Mouse (Mus musculus) limb, embryonic 11.5 days (tissue): ENCODE results near the gene Apobec2. TPM values are rescaled to one million over a fixed set of nuclear protein-coding genes. Genes with fewer than 3 reads are reported as not detected.
"Not testable (repeated sequence)": the region's sequence is repeated elsewhere in the genome, so short reads cannot be mapped to it uniquely, and the experiment has no call there.

Experiments used
- ATAC-seq: fragments of 200-750 bp; cut with Nextera tagmentation; 2 replicates; pipeline ENCODE4 v1.8.0; 2017; ENCODE audit warnings: low read depth; ENCODE audit not compliant: insufficient number of reproducible peaks, low FRiP score, low TSS enrichment
- DNase-seq: peaks from one replicate; pipeline ENCODE4 v3.0.0-alpha.2; 2015; ENCODE audit warnings: low spot score
- H3K27ac ChIP-seq: fragments of 300-500 bp; sonication (generic); replicated peaks from 2 replicates; pipeline ENCODE4 v1.5.1; 2014; ENCODE audit warnings: low read depth, mild to moderate bottlenecking, low read length
- H3K27me3 ChIP-seq: fragments of 300-500 bp; sonication (generic); 2 replicates; pipeline ENCODE4 v1.6.1; 2014; ENCODE audit warnings: mild to moderate bottlenecking, low read length, mixed read lengths; ENCODE audit not compliant: control insufficient read depth, insufficient read depth
- H3K36me3 ChIP-seq: fragments of 300-500 bp; sonication (generic); 2 replicates; pipeline ENCODE4 v1.6.1; 2014; ENCODE audit warnings: mild to moderate bottlenecking, low read length, moderate library complexity, mixed read lengths; ENCODE audit not compliant: control insufficient read depth, insufficient read depth
- H3K4me1 ChIP-seq: fragments of 300-500 bp; sonication (generic); 2 replicates; pipeline ENCODE4 v1.6.1; 2014; ENCODE audit warnings: low read length, mixed read lengths; ENCODE audit not compliant: control insufficient read depth, insufficient read depth
- H3K4me2 ChIP-seq: fragments of 300-500 bp; sonication (generic); 2 replicates; pipeline ENCODE4 v1.6.1; 2014; ENCODE audit warnings: low read depth, mild to moderate bottlenecking, moderate library complexity; ENCODE audit not compliant: severe bottlenecking
- H3K4me3 ChIP-seq: fragments of 300-500 bp; sonication (generic); 2 replicates; pipeline ENCODE4 v1.5.1; 2014; ENCODE audit warnings: low read depth, low read length
- H3K9ac ChIP-seq: fragments of 300-500 bp; sonication (generic); 2 replicates; pipeline ENCODE4 v1.6.1; 2014; ENCODE audit warnings: mild to moderate bottlenecking, low read length
- H3K9me3 ChIP-seq: fragments of 300-500 bp; sonication (generic); 2 replicates; pipeline ENCODE4 v1.6.1; 2016; ENCODE audit warnings: low read length; ENCODE audit not compliant: control insufficient read depth
- WGBS: fragments of 180-500 bp; shearing (Covaris S2); extraction: QIAGEN DNeasy Blood & Tissue Kit; methylation state at CpG from one replicate; pipeline ENCODE4 v1.1.7; 2014; 5-methylcytosine and 5-hydroxymethylcytosine counted together
- polyA plus RNA-seq: library from polyadenylated mRNA; unstranded; fragments of >200 nt; fragmentation: Nextera tagmentation; extraction: Ambion mirVana; gene quantifications from 2 replicates; pipeline ENCODE4 v1.2.1, GENCODE M21; 2014

The Apobec2 gene
- 1.5 and 2.2 TPM in 2 replicates for polyA plus RNA-seq

- WGBS: 66% methylated on average over 16 of the region's 16 CpGs
- no peak within 1 kb of the TSS for H3K4me2 ChIP-seq
- H3K4me3 ChIP-seq: no peak within 1 kb of the TSS
- H3K27ac ChIP-seq: no peak within 1 kb of the TSS
- no peak within 1 kb of the TSS for H3K9ac ChIP-seq
- H3K9me3 ChIP-seq: no peaks in the 10 kb centered on the region
- ATAC-seq: no peak
- no peaks in the 10 kb centered on the region for H3K36me3 ChIP-seq
- H3K4me1 ChIP-seq: peaks cover 6% of the 10 kb centered on the region
- no peak for DNase-seq
- H3K27me3 ChIP-seq: no peaks in the 10 kb centered on the region
These were observed at the start of gene Apobec2 for GRCm38 (mm10) chr17:48432158-48432980. Apobec2 (minus strand) TSS chr17:48432930.

- Histone ChIP-seq H3K27ac (no peak overlapping the region), H3K4me2 (no peak overlapping the region), H3K36me3 (no peaks in the 10 kb centered on the region), H3K27me3 (no peaks in the 10 kb centered on the region), H3K9me3 (no peaks in the 10 kb centered on the region), H3K4me1 (no peaks in the 10 kb centered on the region), H3K9ac (no peak overlapping the region), H3K4me3 (no peak overlapping the region)
- DNase-seq (no peak), ATAC-seq (no peak)
- 88% methylated on average over 10 of the region's 10 CpGs for WGBS
These were observed 47.2 kb upstream of the Apobec2 start for GRCm38 (mm10) chr17:48479952-48480351.

GRCm38 (mm10) chr17:48475444-48475843 lies 42.7 kb upstream of the Apobec2 start:
- H3K4me2 ChIP-seq: no peak overlapping the region
- no peaks in the 10 kb centered on the region for H3K4me1 ChIP-seq
- ATAC-seq: no peak
- no peak overlapping the region for H3K27ac ChIP-seq
- 89% methylated on average over 8 of the region's 8 CpGs for WGBS
- H3K27me3 ChIP-seq: no peaks in the 10 kb centered on the region
- no peak for DNase-seq
- H3K36me3 ChIP-seq: no peaks in the 10 kb centered on the region
- no peaks in the 10 kb centered on the region for H3K9me3 ChIP-seq
- H3K4me3 ChIP-seq: no peak overlapping the region
- no peak overlapping the region for H3K9ac ChIP-seq

GRCm38 (mm10) chr17:48474282-48474681 lies 41.6 kb upstream of the Apobec2 start:
- ATAC-seq, DNase-seq, H3K4me3 ChIP-seq, H3K9me3 ChIP-seq, H3K27ac ChIP-seq, H3K27me3 ChIP-seq, H3K9ac ChIP-seq, H3K36me3 ChIP-seq, H3K4me2 ChIP-seq, H3K4me1 ChIP-seq: not testable (repeated sequence)
- WGBS: 80% methylated on average over 6 of the region's 6 CpGs

- Histone ChIP-seq H3K27me3 (peaks cover 6% of the 10 kb centered on the region; the same call in 1 of the 2 replicates), H3K9ac (no peak overlapping the region), H3K9me3 (no peaks in the 10 kb centered on the region), H3K27ac (no peak overlapping the region), H3K4me3 (no peak overlapping the region), H3K36me3 (no peaks in the 10 kb centered on the region), H3K4me1 (no peaks in the 10 kb centered on the region), H3K4me2 (peak overlapping the region; percentile 27; the same call in 1 of the 2 replicates)
- peak; percentile 91 for DNase-seq
- WGBS: 8% methylated on average over 22 of the region's 22 CpGs
- ATAC-seq: peak; percentile 57; the same call in 1 of the 2 replicates
These were observed 34.9 kb upstream of the Apobec2 start for GRCm38 (mm10) chr17:48467395-48468231.

- Histone ChIP-seq H3K4me1 (no peaks in the 10 kb centered on the region), H3K27ac (no peak overlapping the region), H3K36me3 (no peaks in the 10 kb centered on the region), H3K9ac (no peak overlapping the region), H3K4me3 (no peak overlapping the region), H3K27me3 (peaks cover 6% of the 10 kb centered on the region; the same call in 1 of the 2 replicates), H3K4me2 (peak overlapping the region; percentile 27; the same call in 1 of the 2 replicates), H3K9me3 (no peaks in the 10 kb centered on the region)
- DNase-seq: no peak
- no peak for ATAC-seq
- 33% methylated on average over 22 of the region's 22 CpGs for WGBS
These were observed 34.2 kb upstream of the Apobec2 start for GRCm38 (mm10) chr17:48466769-48467394.

- no peak for ATAC-seq
- no peak for DNase-seq
- H3K9ac ChIP-seq: no peak overlapping the region
- no peak overlapping the region for H3K4me2 ChIP-seq
- no peaks in the 10 kb centered on the region for H3K9me3 ChIP-seq
- no peaks in the 10 kb centered on the region for H3K36me3 ChIP-seq
- H3K27ac ChIP-seq: no peak overlapping the region
- H3K4me3 ChIP-seq: no peak overlapping the region
- 96% methylated on average over 4 of the region's 4 CpGs for WGBS
- no peaks in the 10 kb centered on the region for H3K4me1 ChIP-seq
- peaks cover 6% of the 10 kb centered on the region; the same call in 1 of the 2 replicates for H3K27me3 ChIP-seq
These were observed 30.7 kb upstream of the Apobec2 start for GRCm38 (mm10) chr17:48463391-48463790.

- H3K9ac ChIP-seq: no peak overlapping the region
- H3K4me2 ChIP-seq: no peak overlapping the region
- 91% methylated on average over 13 of the region's 13 CpGs for WGBS
- no peaks in the 10 kb centered on the region for H3K4me1 ChIP-seq
- H3K9me3 ChIP-seq: no peaks in the 10 kb centered on the region
- H3K27ac ChIP-seq: no peak overlapping the region
- no peak overlapping the region for H3K4me3 ChIP-seq
- DNase-seq (no peak), ATAC-seq (no peak)
- H3K27me3 ChIP-seq: peaks cover 3% of the 10 kb centered on the region; the same call in 1 of the 2 replicates
- no peaks in the 10 kb centered on the region for H3K36me3 ChIP-seq
These were observed 29.4 kb upstream of the Apobec2 start for GRCm38 (mm10) chr17:48462096-48462495.
